Mouse (Mus musculus) liver, embryonic 15.5 days (tissue): ENCODE data around the gene Mllt11. TPM values are rescaled to one million over a fixed set of nuclear protein-coding genes. Genes with fewer than 3 reads are reported as not detected.

Experiments used
- ATAC-seq: fragments of 200-750 bp; cut with Nextera tagmentation; 2 replicates; pipeline ENCODE4 v1.8.0; 2017; ENCODE audit warnings: moderate number of reproducible peaks, mild to moderate bottlenecking, moderate library complexity; ENCODE audit not compliant: insufficient read depth
- H3K27ac ChIP-seq: fragments of 300-500 bp; sonication (generic); replicated peaks from 2 replicates; pipeline ENCODE4 v1.5.1; 2015; ENCODE audit warnings: mild to moderate bottlenecking, inconsistent platforms
- H3K27me3 ChIP-seq: fragments of 300-500 bp; sonication (generic); 2 replicates; pipeline ENCODE4 v1.6.1; 2015; ENCODE audit warnings: mild to moderate bottlenecking, inconsistent platforms
- H3K36me3 ChIP-seq: fragments of 300-500 bp; sonication (generic); replicated peaks from 2 replicates; pipeline ENCODE4 v1.6.1; 2015; ENCODE audit warnings: moderate library complexity, mild to moderate bottlenecking, inconsistent platforms
- H3K4me1 ChIP-seq: fragments of 300-500 bp; sonication (generic); replicated peaks from 2 replicates; pipeline ENCODE4 v1.6.1; 2015; ENCODE audit warnings: inconsistent platforms
- H3K4me2 ChIP-seq: fragments of 300-500 bp; sonication (generic); 2 replicates; pipeline ENCODE4 v1.6.1; 2015; ENCODE audit warnings: moderate library complexity, mild to moderate bottlenecking, inconsistent platforms
- H3K4me3 ChIP-seq: fragments of 300-500 bp; sonication (generic); replicated peaks from 2 replicates; pipeline ENCODE4 v1.5.1; 2015; ENCODE audit warnings: mild to moderate bottlenecking, inconsistent platforms
- H3K9ac ChIP-seq: fragments of 300-500 bp; sonication (generic); 2 replicates; pipeline ENCODE4 v1.6.1; 2015; ENCODE audit warnings: moderate library complexity, mild to moderate bottlenecking, inconsistent platforms
- H3K9me3 ChIP-seq: fragments of 300-500 bp; sonication (generic); replicated peaks from 2 replicates; pipeline ENCODE4 v1.6.1; 2016; ENCODE audit warnings: inconsistent platforms
- WGBS: fragments of 180-500 bp; shearing (Covaris S2); methylation state at CpG from one replicate; pipeline ENCODE4 v1.1.7; 2015; ENCODE audit warnings: mixed read lengths; ENCODE audit not compliant: insufficient replicate concordance; 5-methylcytosine and 5-hydroxymethylcytosine counted together
- polyA plus RNA-seq: library from polyadenylated mRNA; unstranded; fragments of >200 nt; fragmentation: Nextera tagmentation; extraction: Ambion mirVana; gene quantifications from 2 replicates; pipeline ENCODE4 v1.2.1, GENCODE M21; 2015

Gene Mllt11
- polyA plus RNA-seq, 1 experiment from 2014 or later, result 2.7 TPM

DNA sequence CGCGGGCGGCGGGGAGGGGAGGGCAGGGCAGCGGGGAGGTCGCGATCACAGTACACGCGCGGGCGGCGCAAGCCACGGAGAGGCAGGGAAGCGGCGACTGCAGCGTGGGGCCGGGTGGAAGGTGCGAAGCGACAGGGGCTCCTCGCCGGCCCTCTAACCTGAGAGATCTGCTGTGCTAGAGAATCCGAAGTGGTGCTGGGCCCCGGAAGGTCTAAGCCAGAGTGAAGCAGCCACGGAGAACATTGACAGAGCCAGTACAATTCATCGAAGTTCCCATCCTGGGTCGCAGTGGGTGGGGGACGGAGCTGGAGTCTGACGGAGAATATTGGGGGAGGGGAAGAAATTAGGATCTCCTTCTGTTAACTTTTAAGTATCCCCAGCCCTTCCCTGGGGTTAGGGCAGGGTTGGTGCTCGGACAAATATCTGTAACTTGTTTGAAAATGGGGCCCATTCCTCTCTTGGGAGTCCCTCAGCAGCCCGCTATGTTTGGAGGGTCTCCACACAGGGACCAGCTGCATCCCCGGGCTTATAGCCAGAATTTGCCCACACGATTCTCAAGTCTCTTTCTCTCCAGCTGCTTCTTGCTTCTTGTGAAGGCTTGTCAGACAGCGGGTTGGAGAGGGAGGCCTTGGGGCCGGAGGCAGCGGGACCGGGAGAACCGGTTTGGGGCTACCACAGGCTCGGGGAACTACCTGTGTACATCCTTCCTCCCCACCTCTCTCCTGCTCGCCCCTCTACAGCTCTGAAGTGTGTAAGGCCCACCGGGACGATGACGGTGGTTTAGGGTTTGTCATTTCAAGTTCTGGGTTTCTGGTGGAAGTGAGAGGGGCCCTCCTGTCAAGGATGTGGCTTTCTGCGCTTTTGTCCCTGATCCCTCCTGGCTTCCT is 2.8 kb downstream of the Mllt11 start:
- 0% methylated on average over 43 of the region's 43 CpGs for WGBS
- Histone ChIP-seq H3K9me3 (no peaks in the 10 kb centered on the region), H3K9ac (peak overlapping the region; percentile 96), H3K4me3 (peak overlapping the region; percentile 82), H3K4me2 (peak overlapping the region; percentile 97), H3K4me1 (peaks cover 62% of the 10 kb centered on the region), H3K27me3 (no peaks in the 10 kb centered on the region), H3K36me3 (peaks cover 35% of the 10 kb centered on the region), H3K27ac (peak overlapping the region; percentile 91)
- ATAC-seq, result peak; percentile 13

DNA sequence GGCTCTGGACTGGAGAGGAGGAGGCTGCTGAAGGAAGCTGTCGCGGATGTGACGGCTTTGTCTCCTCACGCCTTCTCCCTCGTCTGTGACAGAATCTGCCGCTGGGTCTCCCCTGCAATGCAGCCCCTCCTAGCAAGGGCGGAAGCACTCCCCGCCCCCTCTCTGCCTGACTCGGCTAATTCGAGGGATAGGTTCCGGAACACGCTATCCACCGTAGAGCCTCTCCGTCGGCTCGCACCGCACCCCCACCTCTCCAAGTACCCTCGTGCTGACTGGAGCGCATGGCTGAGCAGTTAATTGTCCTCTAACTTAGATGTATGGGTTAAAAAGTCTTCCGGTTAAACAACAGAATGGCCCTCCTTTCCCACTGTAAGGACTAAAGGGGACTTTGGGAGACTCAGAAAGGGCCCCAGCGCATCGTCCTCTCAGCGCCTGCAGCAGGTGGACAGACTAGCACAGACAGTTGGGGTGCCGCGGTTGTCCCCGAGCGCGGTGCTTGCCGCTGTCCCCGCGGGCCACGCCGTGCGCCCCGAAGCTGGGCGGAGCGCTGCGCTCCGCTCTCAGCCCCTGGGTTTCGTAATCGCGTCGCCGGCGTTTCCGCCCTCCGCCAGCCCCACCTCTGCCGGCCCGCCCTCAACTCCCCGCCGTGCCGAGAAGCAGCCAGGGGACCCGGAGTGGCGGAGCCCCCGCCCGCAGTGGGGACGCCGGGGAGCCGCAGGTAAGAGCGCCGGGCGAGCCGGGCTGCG is 3.6 kb downstream of the Mllt11 start, which contains the start of gene Cdc42se1:
TSS of gene Cdc42se1 (plus strand) at position 585 of the 746 bp plus-strand sequence.
- H3K4me3 ChIP-seq, result peak within 1 kb of the TSS; percentile 82
- under 1% methylated on average over 63 of the region's 64 CpGs for WGBS
- H3K4me1 ChIP-seq, result peaks cover 58% of the 10 kb centered on the region
- H3K27ac ChIP-seq, result peak within 1 kb of the TSS; percentile 91
- no peaks in the 10 kb centered on the region for H3K27me3 ChIP-seq
- no peaks in the 10 kb centered on the region for H3K9me3 ChIP-seq
- peak within 1 kb of the TSS; percentile 96 for H3K9ac ChIP-seq
- H3K36me3 ChIP-seq, result peaks cover 32% of the 10 kb centered on the region
- peak within 1 kb of the TSS; percentile 97 for H3K4me2 ChIP-seq
- peak; percentile 89 for ATAC-seq

DNA sequence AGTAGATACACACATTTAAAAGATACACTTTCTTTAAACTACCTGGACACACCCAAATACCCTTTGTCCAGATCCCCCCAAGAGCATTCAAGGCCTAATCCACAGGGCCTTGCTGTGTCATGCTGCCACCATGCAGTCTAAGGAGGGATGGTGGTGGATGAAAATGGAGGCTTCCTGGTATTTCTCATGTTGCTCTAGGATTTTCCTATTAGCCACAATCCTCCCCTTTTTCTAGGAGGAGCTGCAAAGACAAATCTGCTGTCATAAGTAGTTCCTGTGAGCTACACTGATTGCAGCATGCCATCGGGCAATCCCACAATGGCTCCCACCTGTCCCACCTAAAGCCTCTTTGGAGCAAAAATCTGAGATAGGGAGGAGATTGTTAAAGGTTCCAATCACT is 4.8 kb downstream of the Mllt11 start:
- Histone ChIP-seq H3K9ac (no peak overlapping the region), H3K4me3 (peak overlapping the region; percentile 82), H3K36me3 (peaks cover 23% of the 10 kb centered on the region), H3K27me3 (no peaks in the 10 kb centered on the region), H3K9me3 (no peaks in the 10 kb centered on the region), H3K27ac (no peak overlapping the region), H3K4me2 (peak overlapping the region; percentile 97), H3K4me1 (peaks cover 49% of the 10 kb centered on the region)
- 44% methylated on average over 1 of the region's 1 CpGs for WGBS
- no peak for ATAC-seq

DNA sequence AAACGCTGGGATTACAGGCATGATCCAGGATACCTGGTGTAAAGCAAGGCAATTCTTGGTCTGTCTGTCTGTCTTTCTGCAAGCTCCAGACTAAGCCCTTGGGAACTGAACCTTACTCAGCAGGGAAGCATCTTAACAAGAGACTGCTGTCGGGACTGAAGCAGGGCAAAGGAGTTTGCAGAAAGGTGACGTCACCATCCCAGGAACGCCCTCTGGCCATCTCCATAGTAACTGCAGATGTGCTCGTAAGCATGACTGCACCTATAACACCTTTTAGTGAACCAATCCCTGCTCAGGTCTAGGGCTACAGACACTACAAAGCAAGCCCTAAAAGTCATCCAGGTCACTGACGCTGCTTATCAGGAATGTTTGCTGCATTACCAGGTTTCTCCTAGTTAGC is 7.7 kb downstream of the Mllt11 start:
- peaks cover 15% of the 10 kb centered on the region; the same call in 1 of the 2 replicates for H3K36me3 ChIP-seq
- WGBS, result 67% methylated on average over 6 of the region's 6 CpGs

DNA sequence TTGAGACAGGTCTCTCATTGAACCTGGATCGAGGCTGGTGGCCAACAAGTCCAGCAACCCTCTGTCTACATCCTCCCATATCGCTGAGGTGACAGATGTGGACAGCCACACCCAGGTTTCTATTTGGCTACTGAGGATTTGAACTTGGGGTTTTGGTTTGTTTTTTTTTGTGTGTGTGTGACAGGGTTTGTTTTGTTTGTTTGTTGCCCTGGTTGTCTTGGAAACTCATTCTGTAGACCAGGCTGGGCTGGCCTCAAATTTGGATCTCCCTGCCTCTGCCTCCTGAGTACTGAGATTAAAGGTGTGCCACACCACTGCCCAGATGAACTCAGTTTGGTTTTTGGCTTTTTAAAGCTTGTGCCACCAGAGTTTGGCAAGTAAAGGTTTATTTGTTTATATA is 8.9 kb downstream of the Mllt11 start:
- Histone ChIP-seq H3K9ac (no peak overlapping the region), H3K4me2 (no peak overlapping the region), H3K27me3 (no peaks in the 10 kb centered on the region), H3K4me3 (no peak overlapping the region), H3K36me3 (peaks cover 15% of the 10 kb centered on the region; the same call in 1 of the 2 replicates), H3K27ac (no peak overlapping the region), H3K4me1 (peaks cover 19% of the 10 kb centered on the region), H3K9me3 (no peaks in the 10 kb centered on the region)
- no peak for ATAC-seq
- 85% methylated on average over 2 of the region's 2 CpGs for WGBS

More for the DNA sequence above, 7.7 kb downstream of the Mllt11 start:
- no peak overlapping the region for H3K27ac ChIP-seq
- no peak overlapping the region for H3K9ac ChIP-seq
- no peaks in the 10 kb centered on the region for H3K9me3 ChIP-seq
- H3K4me2 ChIP-seq, result no peak overlapping the region
- peaks cover 20% of the 10 kb centered on the region for H3K4me1 ChIP-seq
- no peak for ATAC-seq
- no peak overlapping the region for H3K4me3 ChIP-seq
- H3K27me3 ChIP-seq, result no peaks in the 10 kb centered on the region

DNA sequence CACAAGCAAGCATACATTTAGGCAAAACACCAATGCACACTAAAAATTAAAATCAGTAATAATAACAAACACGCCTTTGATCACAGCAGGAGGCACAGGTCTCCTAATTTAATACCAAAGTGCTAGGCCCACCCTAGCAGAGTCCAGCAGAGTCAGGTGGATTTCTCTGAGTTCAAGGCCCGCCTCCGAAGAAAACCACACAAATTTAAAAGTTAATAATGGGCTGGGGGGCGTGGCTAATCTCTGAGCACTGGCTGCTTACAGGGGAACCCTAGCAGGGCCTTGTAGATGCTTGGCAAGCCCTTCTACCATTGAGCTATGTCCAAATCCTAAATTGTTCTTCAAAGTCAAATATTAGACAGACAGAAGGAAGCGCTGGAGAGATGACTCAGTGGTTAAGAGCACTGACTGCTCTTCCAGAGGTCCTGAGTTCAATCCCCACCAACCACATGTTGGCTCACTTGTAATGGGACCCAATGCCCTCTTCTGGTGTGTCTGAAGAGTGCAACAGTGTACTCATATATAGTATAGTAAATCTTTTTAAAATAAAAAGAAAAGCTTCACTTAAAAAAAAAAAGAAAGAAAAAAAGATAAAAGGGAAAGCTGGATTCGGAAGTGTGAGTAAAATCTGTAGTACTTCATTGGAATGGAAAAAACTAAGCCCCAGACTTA is 13.4 kb downstream of the Mllt11 start:
- Histone ChIP-seq H3K4me3 (peak overlapping the region; percentile 91), H3K4me1 (peaks cover 35% of the 10 kb centered on the region), H3K27me3 (no peaks in the 10 kb centered on the region), H3K9me3 (no peaks in the 10 kb centered on the region), H3K9ac (peak overlapping the region; percentile 92), H3K36me3 (peaks cover 33% of the 10 kb centered on the region), H3K4me2 (peak overlapping the region; percentile 84), H3K27ac (peak overlapping the region; percentile 94)
- WGBS, result 37% methylated on average over 6 of the region's 6 CpGs
- ATAC-seq, result no peak

DNA sequence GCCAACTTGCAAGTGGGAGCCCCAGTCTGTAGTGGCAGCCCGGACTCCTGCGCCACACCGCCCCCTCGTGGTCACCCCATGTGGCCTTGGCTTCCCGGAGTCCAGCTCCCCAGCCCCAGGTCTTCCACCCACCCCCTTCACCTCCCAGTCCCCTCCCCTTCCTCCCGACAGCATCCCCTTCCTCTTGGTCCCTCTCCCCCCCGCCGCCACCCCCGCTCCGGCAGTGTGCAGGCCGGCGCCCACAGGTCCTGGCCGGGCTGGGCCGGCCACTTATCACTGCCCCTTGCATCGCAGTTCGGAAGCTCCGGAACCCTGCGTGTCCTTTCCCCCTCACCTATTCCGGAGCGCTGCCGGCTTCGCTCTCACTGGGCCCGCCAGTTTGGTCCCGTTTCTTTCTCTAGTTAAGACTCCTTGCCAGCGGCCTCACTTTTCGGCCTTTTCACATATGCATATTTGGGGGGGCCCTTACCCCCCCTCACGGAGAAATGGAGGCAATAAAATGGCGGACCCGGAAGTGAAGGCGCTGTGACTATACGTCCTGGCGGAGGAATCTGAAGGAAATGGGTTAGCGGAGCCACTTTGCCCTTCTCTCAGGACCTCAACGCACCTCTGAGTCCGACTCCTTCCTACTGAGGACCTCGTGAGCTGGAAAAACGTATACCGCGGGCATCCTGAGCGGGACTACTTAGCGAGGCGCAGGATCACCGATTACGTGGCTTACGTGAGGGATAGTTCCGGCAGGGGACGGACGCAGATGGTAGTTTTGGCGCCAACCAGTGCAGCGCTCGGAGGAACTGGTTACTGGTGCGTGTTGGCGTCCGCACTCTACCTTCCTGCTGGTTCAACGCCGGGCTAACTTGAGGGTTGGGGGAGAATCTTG is 14.5 kb downstream of the Mllt11 start, which contains the start of gene Gabpb2:
TSS of gene Gabpb2 (minus strand) at position 662 of the 880 bp plus-strand sequence.
- Histone ChIP-seq H3K27ac (peak within 1 kb of the TSS; percentile 94), H3K36me3 (peaks cover 35% of the 10 kb centered on the region), H3K4me2 (peak within 1 kb of the TSS; percentile 84), H3K4me3 (peak within 1 kb of the TSS; percentile 91), H3K27me3 (no peaks in the 10 kb centered on the region), H3K9me3 (no peaks in the 10 kb centered on the region), H3K9ac (peak within 1 kb of the TSS; percentile 92), H3K4me1 (peaks cover 41% of the 10 kb centered on the region)
- peak; percentile 83 for ATAC-seq
- WGBS, result under 1% methylated on average over 56 of the region's 56 CpGs

DNA sequence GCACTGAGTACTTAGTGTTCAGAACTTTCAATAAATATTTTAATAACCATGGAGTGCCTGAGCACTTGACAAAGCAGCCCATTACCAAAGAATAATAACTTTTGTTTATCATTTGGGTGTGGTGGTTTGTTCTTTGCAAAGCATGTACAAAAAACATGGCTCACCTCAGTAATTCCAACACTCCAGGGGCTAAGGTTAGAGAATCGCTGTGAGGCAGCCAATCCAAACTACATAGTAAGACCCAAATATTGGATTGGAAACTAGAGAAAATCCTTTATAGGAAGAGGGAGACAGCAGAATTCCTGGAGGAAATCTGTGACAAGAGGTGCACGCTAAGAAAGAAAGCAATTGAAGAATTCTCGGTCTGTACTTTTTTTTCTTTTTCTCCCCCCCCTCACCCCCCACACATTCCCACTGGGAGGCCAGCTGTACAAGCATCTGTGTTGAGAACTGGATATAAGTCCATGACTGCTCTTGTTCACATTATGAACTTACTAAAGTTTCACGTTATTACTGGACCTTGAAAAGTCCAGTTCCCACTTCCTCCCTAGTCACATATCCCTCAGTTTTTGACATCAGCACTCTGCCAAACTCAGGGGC is 15.2 kb downstream of the Mllt11 start:
- peak; percentile 3 for ATAC-seq
- Histone ChIP-seq H3K27me3 (no peaks in the 10 kb centered on the region), H3K36me3 (peaks cover 42% of the 10 kb centered on the region), H3K27ac (peak overlapping the region; percentile 94), H3K9me3 (no peaks in the 10 kb centered on the region), H3K4me3 (peak overlapping the region; percentile 91), H3K9ac (peak overlapping the region; percentile 92), H3K4me2 (peak overlapping the region; percentile 84), H3K4me1 (peaks cover 44% of the 10 kb centered on the region)
- 12% methylated on average over 4 of the region's 4 CpGs for WGBS

DNA sequence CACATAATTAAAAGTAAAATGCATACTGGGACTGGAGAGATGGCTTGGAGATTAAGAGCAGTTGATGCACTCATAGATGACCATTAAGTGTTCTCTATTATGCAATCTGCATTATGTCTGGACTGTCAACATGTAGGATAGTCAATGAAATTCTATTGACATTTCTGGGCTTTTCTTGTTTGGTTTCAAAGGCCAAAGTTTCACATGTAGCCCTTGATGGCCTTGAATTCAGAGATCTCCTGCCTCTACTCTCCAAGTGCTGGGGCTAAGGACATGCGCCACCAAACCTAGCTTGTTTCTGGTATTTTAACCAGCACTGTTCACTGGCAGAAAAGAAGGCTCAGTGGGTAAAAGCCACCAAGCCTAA is 18.4 kb downstream of the Mllt11 start:
- H3K36me3 ChIP-seq, result peaks cover 72% of the 10 kb centered on the region
- no peak for ATAC-seq
- H3K4me1 ChIP-seq, result peaks cover 42% of the 10 kb centered on the region
- no peak overlapping the region for H3K4me3 ChIP-seq
- peak overlapping the region; percentile 75 for H3K27ac ChIP-seq
- no peaks in the 10 kb centered on the region for H3K27me3 ChIP-seq
- no peak overlapping the region for H3K9ac ChIP-seq
- WGBS, result 83% methylated on average over 1 of the region's 1 CpGs
- H3K4me2 ChIP-seq, result no peak overlapping the region
- H3K9me3 ChIP-seq, result no peaks in the 10 kb centered on the region
